Mouse (Mus musculus) NIH3T3 (cell line): ENCODE results near the gene Hs3st4.

Source experiments
- DNase-seq: peaks from one replicate; pipeline ENCODE4 v3.0.0-alpha.2; 2012; ENCODE audit warnings: low read depth

Hs3st4 gene

GRCm38 (mm10) chr7:123982461-123983038 is at the start of gene Hs3st4:
Hs3st4 (plus strand) TSS chr7:123982869.
- DNase-seq: no peak

GRCm38 (mm10) chr7:123946836-123947235 is 35.8 kb upstream of the Hs3st4 start:
- DNase-seq: no peak

- no peak for DNase-seq
Measured at GRCm38 (mm10) chr7:123963021-123963420, 19.6 kb upstream of the Hs3st4 start.

- peak; percentile 42 for DNase-seq
Measured at GRCm38 (mm10) chr7:123964559-123965142, 18.0 kb upstream of the Hs3st4 start.

- DNase-seq: no peak
Measured at GRCm38 (mm10) chr7:123965515-123965914, 17.2 kb upstream of the Hs3st4 start.

GRCm38 (mm10) chr7:123975441-123975840 is 7.2 kb upstream of the Hs3st4 start:
- DNase-seq: no peak

- DNase-seq: no peak
Measured at GRCm38 (mm10) chr7:123981435-123981834, 1.2 kb upstream of the Hs3st4 start.

- no peak for DNase-seq
Measured at GRCm38 (mm10) chr7:123982010-123982409, 659 bp upstream of the Hs3st4 start.

- no peak for DNase-seq
Measured at GRCm38 (mm10) chr7:123983177-123984046, 743 bp downstream of the Hs3st4 start.

GRCm38 (mm10) chr7:123992121-123992520 is 9.5 kb downstream of the Hs3st4 start:
- no peak for DNase-seq

GRCm38 (mm10) chr7:123997266-123997665 is 14.6 kb downstream of the Hs3st4 start:
- no peak for DNase-seq

- DNase-seq: no peak
Measured at GRCm38 (mm10) chr7:123998601-123999000, 15.9 kb downstream of the Hs3st4 start.

GRCm38 (mm10) chr7:124026908-124027307 is 44.2 kb downstream of the Hs3st4 start:
- DNase-seq: no peak

- peak; percentile 16 for DNase-seq
Measured at GRCm38 (mm10) chr7:124032236-124032635, 49.6 kb downstream of the Hs3st4 start.

GRCm38 (mm10) chr7:124033332-124033731 is 50.7 kb downstream of the Hs3st4 start:
- DNase-seq: no peak

GRCm38 (mm10) chr7:124037281-124037700 is 54.6 kb downstream of the Hs3st4 start:
- no peak for DNase-seq

GRCm38 (mm10) chr7:124039142-124039541 is 56.5 kb downstream of the Hs3st4 start:
- no peak for DNase-seq

GRCm38 (mm10) chr7:124047382-124047781 is 64.7 kb downstream of the Hs3st4 start:
- DNase-seq: no peak

GRCm38 (mm10) chr7:124048971-124049370 is 66.3 kb downstream of the Hs3st4 start:
- DNase-seq: no peak

GRCm38 (mm10) chr7:124050421-124050820 is 67.8 kb downstream of the Hs3st4 start:
- no peak for DNase-seq

GRCm38 (mm10) chr7:124083741-124084140 is 101.1 kb downstream of the Hs3st4 start:
- no peak for DNase-seq

- DNase-seq: peak; percentile 43
Measured at GRCm38 (mm10) chr7:124129019-124129418, 146.3 kb downstream of the Hs3st4 start.

- DNase-seq: no peak
Measured at GRCm38 (mm10) chr7:124131312-124131711, 148.6 kb downstream of the Hs3st4 start.
